20 mouse cellular contexts compared by ENCODE assay signal in the genomic region with DNA sequence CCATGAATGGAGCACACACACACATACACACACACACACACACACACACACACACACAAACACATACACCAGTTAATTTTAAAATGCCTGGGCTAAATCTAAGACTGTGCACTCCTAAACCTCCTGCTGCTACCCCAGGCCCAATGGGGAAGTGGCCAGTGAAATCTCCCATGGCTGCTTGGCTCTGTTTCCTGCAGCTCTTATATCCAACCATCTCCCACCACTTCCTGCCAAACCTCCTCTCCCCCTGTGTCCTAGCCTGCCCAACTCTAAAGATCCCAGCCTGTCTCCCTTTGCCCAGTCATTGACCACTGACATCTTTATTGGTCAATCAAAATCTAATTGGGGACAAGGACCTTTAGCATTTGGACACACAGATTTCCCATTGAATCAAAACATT.
DNase-seq lines count a peak whose midpoint lies in the region; ATAC-seq lines count a peak whose summit lies in the region.
"Had no signal": no experiment of that assay in that cellular context is flagged by ENCODE, and none has a peak within 500 bp of the region (broad histone marks: within the 10 kb centered on the region; RNA-seq: fewer than 3 reads in every experiment).

No protein-coding gene starts in this region.

- H3K27me3 ChIP-seq in heart, embryonic 11.5 days (ENCODE audit: control insufficient read depth, insufficient read depth, low read length), result no peaks in the 10 kb centered on the region
- H3K27me3 ChIP-seq: embryonic facial prominence, embryonic 13.5 days; embryonic facial prominence, embryonic 15.5 days; forebrain, embryonic 12.5 days had no signal

- peak; percentile 82 for DNase-seq in 416B (ENCODE audit: low read depth)
- DNase-seq: adrenal gland, adult 2 months; adrenal gland, postnatal 10 days; adrenal gland, postnatal 25 days; cerebellum, adult 11 months; cerebellum, adult 18-20 months; cerebellum, adult 8-10 months; cerebellum, postnatal 25 days; embryo, embryonic 11 days had no signal

- H3K4me3 ChIP-seq in heart, embryonic 11.5 days (ENCODE audit: low read depth, low read length), result no peak overlapping the region
- H3K4me3 ChIP-seq: embryonic facial prominence, embryonic 13.5 days; embryonic facial prominence, embryonic 15.5 days; erythroblast, embryonic 14.5 days; forebrain, embryonic 10.5 days; forebrain, embryonic 12.5 days had no signal

- no peaks in the 10 kb centered on the region; the same call in 1 of the 2 replicates for H3K4me1 ChIP-seq in heart, embryonic 11.5 days (ENCODE audit: control insufficient read depth, insufficient read depth, low read length)

- H3K27ac ChIP-seq in heart, embryonic 11.5 days (ENCODE audit: low read depth, low read length), result no peak overlapping the region
- H3K27ac ChIP-seq: embryonic facial prominence, embryonic 13.5 days; embryonic facial prominence, embryonic 15.5 days; forebrain, embryonic 10.5 days; forebrain, embryonic 12.5 days had no signal

- H3K4me2 ChIP-seq in heart, embryonic 11.5 days, result no peak overlapping the region
- H3K4me2 ChIP-seq: embryonic facial prominence, embryonic 13.5 days; embryonic facial prominence, embryonic 15.5 days; forebrain, embryonic 12.5 days had no signal

- no peak overlapping the region for H3K9ac ChIP-seq in heart, embryonic 11.5 days (ENCODE audit: low read depth, low read length)
- H3K9ac ChIP-seq: embryonic facial prominence, embryonic 13.5 days; embryonic facial prominence, embryonic 15.5 days; forebrain, embryonic 12.5 days had no signal

- ATAC-seq in granulocyte monocyte progenitor cell, adult 5-6 weeks (replicated peaks; ENCODE audit: poor library complexity, severe bottlenecking), result peak; percentile 54
- peak; percentile 55 for ATAC-seq in megakaryocyte progenitor cell, adult 5-6 weeks (replicated peaks; ENCODE audit: poor library complexity)
- ATAC-seq in heart, embryonic 11.5 days (replicated peaks; ENCODE audit: insufficient number of reproducible peaks, low FRiP score, low TSS enrichment), result no peak
- ATAC-seq in frontal cortex, adult (ENCODE audit: low TSS enrichment), result no peak
- ATAC-seq: forebrain, embryonic 14.5 days; forebrain, embryonic 16.5 days had no signal

- H3K9me3 ChIP-seq in heart, embryonic 11.5 days (replicated peaks; ENCODE audit: control insufficient read depth, low read length), result no peaks in the 10 kb centered on the region
- H3K9me3 ChIP-seq: embryonic facial prominence, embryonic 13.5 days; embryonic facial prominence, embryonic 15.5 days; forebrain, embryonic 10.5 days; forebrain, embryonic 12.5 days had no signal

- no peaks in the 10 kb centered on the region for H3K36me3 ChIP-seq in heart, embryonic 11.5 days (ENCODE audit: control insufficient read depth, insufficient read depth, low read length)
- H3K36me3 ChIP-seq: embryonic facial prominence, embryonic 13.5 days; embryonic facial prominence, embryonic 15.5 days; forebrain, embryonic 10.5 days; forebrain, embryonic 12.5 days had no signal

Comparison
In these comparisons a context has a peak if more than half of its experiments do, and no peak if none do; other contexts are left out.
1. ATAC-seq: peak in granulocyte monocyte progenitor cell, adult 5-6 weeks (single experiment) and megakaryocyte progenitor cell, adult 5-6 weeks (single experiment); none in heart, embryonic 11.5 days (single experiment) and frontal cortex, adult (single experiment).